Mouse (Mus musculus): ENCODE results near the gene Miox. TPM values are rescaled to one million over a fixed set of nuclear protein-coding genes. Genes with fewer than 3 reads are reported as not detected.

Gene Miox
- total and polyA plus RNA-seq, 3 experiments, result not detected

GRCm38 (mm10) chr15:89286582-89286981 lies 47.6 kb upstream of the Miox start:
- H3K9ac ChIP-seq (ENCODE audit: control insufficient read depth, low read depth, low read length, poor library complexity, severe bottlenecking), result no peak overlapping the region
- TF ChIP-seq USF1 (IDR thresholded peaks at IDR 0.05; ENCODE audit: low read depth, low read length) (no peak), GATA1 (IDR thresholded peaks at IDR 0.05; ENCODE audit: low read depth, low read length) (no peak), MYB (IDR thresholded peaks at IDR 0.05; ENCODE audit: low read depth, low read length) (no peak), RAD21 (IDR thresholded peaks at IDR 0.05; ENCODE audit: low read depth, low read length) (no peak), MXI1 (IDR thresholded peaks at IDR 0.05; ENCODE audit: low read depth, low read length) (no peak), ELF1 (IDR thresholded peaks at IDR 0.05; ENCODE audit: low read depth, low read length) (no peak), SMC3 (IDR thresholded peaks at IDR 0.05; ENCODE audit: low read depth, low read length) (no peak), GABPA (IDR thresholded peaks at IDR 0.05; ENCODE audit: low read depth, low read length) (no peak)
- no peak overlapping the region for H3K27ac ChIP-seq (ENCODE audit: control insufficient read depth, low read depth, low read length)
- H3K36me3 ChIP-seq (ENCODE audit: control insufficient read depth in 1 of 2, insufficient read depth in 2 of 2, low read length in 2 of 2), result peaks cover 13 to 20% of the 10 kb centered on the region in 2 experiments
- no peaks in the 10 kb centered on the region for H3K9me3 ChIP-seq (replicated peaks; ENCODE audit: insufficient read depth, low read length)
- no peaks in the 10 kb centered on the region for H3K79me2 ChIP-seq (ENCODE audit: control insufficient read depth, insufficient read depth, low read length, poor library complexity)
- H3K4me3 ChIP-seq (ENCODE audit: control insufficient read depth in 1 of 2, insufficient read depth in 1 of 2, low read depth in 2 of 2, low read length in 2 of 2), result no peak overlapping the region
- DNase-seq (ENCODE audit: low read depth, low spot score), result no peak
- no peaks in the 10 kb centered on the region for H3K27me3 ChIP-seq (ENCODE audit: control insufficient read depth in 1 of 2, insufficient read depth in 2 of 2, low read length in 2 of 2)
- H3K4me1 ChIP-seq (ENCODE audit: control insufficient read depth in 1 of 2, insufficient read depth in 2 of 2, low read length in 2 of 2), result peaks cover 12 to 14% of the 10 kb centered on the region in 2 experiments

GRCm38 (mm10) chr15:89288227-89288767 lies 45.9 kb upstream of the Miox start:
- Histone ChIP-seq H3K4me1 (ENCODE audit: control insufficient read depth in 1 of 2, insufficient read depth in 2 of 2, low read length in 2 of 2) (peaks cover 12 to 14% of the 10 kb centered on the region in 2 experiments), H3K27ac (ENCODE audit: control insufficient read depth, low read depth, low read length) (no peak overlapping the region), H3K9me3 (replicated peaks; ENCODE audit: insufficient read depth, low read length) (no peaks in the 10 kb centered on the region), H3K79me2 (ENCODE audit: control insufficient read depth, insufficient read depth, low read length, poor library complexity) (no peaks in the 10 kb centered on the region), H3K4me3 (ENCODE audit: control insufficient read depth in 1 of 2, insufficient read depth in 1 of 2, low read depth in 2 of 2, low read length in 2 of 2) (no peak overlapping the region), H3K9ac (ENCODE audit: control insufficient read depth, low read depth, low read length, poor library complexity, severe bottlenecking) (no peak overlapping the region), H3K36me3 (ENCODE audit: control insufficient read depth in 1 of 2, insufficient read depth in 2 of 2, low read length in 2 of 2) (peaks cover 20 to 23% of the 10 kb centered on the region in 2 experiments), H3K27me3 (ENCODE audit: control insufficient read depth in 1 of 2, insufficient read depth in 2 of 2, low read length in 2 of 2) (no peaks in the 10 kb centered on the region)
- no peak for DNase-seq (ENCODE audit: low read depth, low spot score)
- TF ChIP-seq USF1 (IDR thresholded peaks at IDR 0.05; ENCODE audit: low read depth, low read length), result no peak
- no peak for TF ChIP-seq POLR2A (IDR thresholded peaks at IDR 0.05; ENCODE audit: control insufficient read depth in 1 of 2, insufficient read depth in 1 of 2, low read depth in 1 of 2, low read length in 2 of 2, poor library complexity in 1 of 2)
- no peak for TF ChIP-seq MEF2A (IDR thresholded peaks at IDR 0.05; ENCODE audit: extremely low read depth, insufficient replicate concordance, low read depth, low read length, poor library complexity, severe bottlenecking)
- no peak for TF ChIP-seq CTCF (IDR thresholded peaks at IDR 0.05 in 2 of 3, conservative IDR thresholded peaks at IDR 0.05 in 1 of 3; ENCODE audit: control insufficient read depth in 1 of 3, insufficient read depth in 1 of 3, low read depth in 2 of 3, low read length in 3 of 3, poor library complexity in 1 of 3, severe bottlenecking in 1 of 3)
- no peak for TF ChIP-seq SIN3A (IDR thresholded peaks at IDR 0.05; ENCODE audit: low read length)
- TF ChIP-seq NELFE (IDR thresholded peaks at IDR 0.05; ENCODE audit: low read depth, low read length), result no peak

GRCm38 (mm10) chr15:89289455-89289854 lies 44.7 kb upstream of the Miox start:
- no peak overlapping the region for H3K27ac ChIP-seq (ENCODE audit: control insufficient read depth, low read depth, low read length)
- no peaks in the 10 kb centered on the region for H3K79me2 ChIP-seq (ENCODE audit: control insufficient read depth, insufficient read depth, low read length, poor library complexity)
- peaks cover 19 to 23% of the 10 kb centered on the region in 2 experiments for H3K36me3 ChIP-seq (ENCODE audit: control insufficient read depth in 1 of 2, insufficient read depth in 2 of 2, low read length in 2 of 2)
- TF ChIP-seq GATA1 (IDR thresholded peaks at IDR 0.05; ENCODE audit: low read depth, low read length), result no peak
- TF ChIP-seq USF2 (IDR thresholded peaks at IDR 0.05; ENCODE audit: borderline replicate concordance in 1 of 2, insufficient read depth in 1 of 2, low read depth in 1 of 2, low read length in 2 of 2), result no peak
- no peak for TF ChIP-seq BHLHE40 (IDR thresholded peaks at IDR 0.05; ENCODE audit: borderline replicate concordance, low read depth, low read length)
- no peak for TF ChIP-seq POLR2AphosphoS5 (IDR thresholded peaks at IDR 0.05; ENCODE audit: borderline replicate concordance, low read depth, low read length)
- TF ChIP-seq USF1 (IDR thresholded peaks at IDR 0.05; ENCODE audit: low read depth, low read length), result no peak
- no peak for TF ChIP-seq NRF1 (IDR thresholded peaks at IDR 0.05; ENCODE audit: insufficient read depth, low read depth, low read length, poor library complexity, severe bottlenecking)
- TF ChIP-seq TCF12 (IDR thresholded peaks at IDR 0.05; ENCODE audit: low read depth, low read length), result no peak
- no peak for TF ChIP-seq ZMIZ1 (IDR thresholded peaks at IDR 0.05; ENCODE audit: low read depth, low read length)
- TF ChIP-seq MAZ (IDR thresholded peaks at IDR 0.05; ENCODE audit: low read depth, low read length), result no peak
- no peak for TF ChIP-seq CTCF (IDR thresholded peaks at IDR 0.05 in 2 of 3, conservative IDR thresholded peaks at IDR 0.05 in 1 of 3; ENCODE audit: control insufficient read depth in 1 of 3, insufficient read depth in 1 of 3, low read depth in 2 of 3, low read length in 3 of 3, poor library complexity in 1 of 3, severe bottlenecking in 1 of 3)
- TF ChIP-seq POLR2AphosphoS2 (IDR thresholded peaks at IDR 0.05; ENCODE audit: low read length), result no peak
- no peaks in the 10 kb centered on the region for H3K9me3 ChIP-seq (replicated peaks; ENCODE audit: insufficient read depth, low read length)
- no peak for DNase-seq (ENCODE audit: low read depth, low spot score)
- H3K9ac ChIP-seq (ENCODE audit: control insufficient read depth, low read depth, low read length, poor library complexity, severe bottlenecking), result no peak overlapping the region
- H3K27me3 ChIP-seq (ENCODE audit: control insufficient read depth in 1 of 2, insufficient read depth in 2 of 2, low read length in 2 of 2), result no peaks in the 10 kb centered on the region
- H3K4me1 ChIP-seq (ENCODE audit: control insufficient read depth in 1 of 2, insufficient read depth in 2 of 2, low read length in 2 of 2), result peaks cover 12 to 14% of the 10 kb centered on the region in 2 experiments
- H3K4me3 ChIP-seq (ENCODE audit: control insufficient read depth in 1 of 2, insufficient read depth in 1 of 2, low read depth in 2 of 2, low read length in 2 of 2), result no peak overlapping the region

Data from MEL (cell line).